Mouse (Mus musculus) forebrain, embryonic 13.5 days (tissue): ENCODE data around the gene Trmt61a. TPM values are rescaled to one million over a fixed set of nuclear protein-coding genes. Genes with fewer than 3 reads are reported as not detected.

Experiments used
- ATAC-seq: fragments of 200-750 bp; cut with Nextera tagmentation; 2 replicates; pipeline ENCODE4 v1.8.0; 2017
- H3K27ac ChIP-seq: fragments of 300-500 bp; sonication (generic); 2 replicates; pipeline ENCODE4 v1.5.1; 2015; ENCODE audit warnings: inconsistent platforms, mild to moderate bottlenecking, moderate library complexity
- H3K27me3 ChIP-seq: fragments of 300-500 bp; sonication (generic); 2 replicates; pipeline ENCODE4 v1.6.1; 2015; ENCODE audit warnings: mild to moderate bottlenecking, inconsistent platforms
- H3K36me3 ChIP-seq: fragments of 300-500 bp; sonication (generic); 2 replicates; pipeline ENCODE4 v1.6.1; 2015; ENCODE audit warnings: mild to moderate bottlenecking, inconsistent platforms; ENCODE audit not compliant: poor library complexity, severe bottlenecking
- H3K4me1 ChIP-seq: fragments of 300-500 bp; sonication (generic); 2 replicates; pipeline ENCODE4 v1.6.1; 2015; ENCODE audit warnings: inconsistent platforms
- H3K4me2 ChIP-seq: fragments of 300-500 bp; sonication (generic); 2 replicates; pipeline ENCODE4 v1.6.1; 2015; ENCODE audit warnings: inconsistent platforms, mild to moderate bottlenecking, moderate library complexity
- H3K4me3 ChIP-seq: fragments of 300-500 bp; sonication (generic); 2 replicates; pipeline ENCODE4 v1.5.1; 2015; ENCODE audit warnings: mild to moderate bottlenecking, inconsistent platforms
- H3K9ac ChIP-seq: fragments of 300-500 bp; sonication (generic); 2 replicates; pipeline ENCODE4 v1.6.1; 2015; ENCODE audit warnings: mild to moderate bottlenecking, inconsistent platforms
- H3K9me3 ChIP-seq: fragments of 300-500 bp; sonication (generic); replicated peaks from 2 replicates; pipeline ENCODE4 v1.6.1; 2016; ENCODE audit warnings: inconsistent platforms
- WGBS: fragments of 180-500 bp; shearing (Covaris S2); methylation state at CpG from one replicate; pipeline ENCODE4 v1.1.7; 2015; 5-methylcytosine and 5-hydroxymethylcytosine counted together
- polyA plus RNA-seq: library from polyadenylated mRNA; unstranded; fragments of >200 nt; fragmentation: Nextera tagmentation; extraction: Ambion mirVana; gene quantifications from 2 replicates; pipeline ENCODE4 v1.2.1, GENCODE M21; 2015

Trmt61a gene
- polyA plus RNA-seq, 1 experiment from 2014 or later: 10.7 TPM

DNA sequence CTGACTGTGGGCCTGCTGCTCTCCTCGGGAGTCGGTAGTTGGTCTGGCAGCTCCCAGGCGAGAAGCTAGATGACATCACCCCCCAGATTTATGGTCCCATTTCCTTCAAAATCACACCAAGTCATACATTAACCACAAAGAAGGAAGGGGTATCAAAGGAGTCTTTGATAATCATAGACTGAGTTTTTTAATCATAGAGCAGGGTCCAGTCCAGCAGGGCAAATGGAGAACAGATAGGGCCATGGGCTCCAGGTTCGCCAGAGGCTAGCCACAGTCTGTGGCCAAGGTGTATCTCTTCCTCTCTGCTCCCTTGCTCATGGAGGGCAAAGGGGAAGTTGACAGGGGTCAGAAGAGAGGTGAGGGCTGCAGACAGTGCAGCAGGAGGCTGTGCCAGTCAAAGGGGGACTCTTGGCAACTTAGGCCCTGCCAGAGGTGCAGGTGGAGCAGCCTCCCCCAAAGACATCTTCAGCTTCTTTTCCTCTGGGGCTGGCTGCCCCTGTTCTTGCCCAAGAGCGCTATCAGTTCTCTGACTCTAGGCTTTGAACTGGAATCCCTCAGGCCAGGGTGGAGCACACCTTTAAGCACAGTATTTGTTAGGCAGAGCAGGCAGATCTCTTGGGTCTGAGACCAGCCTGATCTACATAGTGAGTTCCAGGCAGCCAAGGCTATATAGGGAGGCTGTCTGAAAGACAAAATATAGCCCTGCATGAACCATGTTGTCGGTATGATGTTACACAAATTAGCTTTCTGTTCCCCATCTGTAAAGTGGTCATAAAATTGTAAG lies 1.9 kb upstream of the Trmt61a start:
- 85% methylated on average over 6 of the region's 6 CpGs for WGBS
- ATAC-seq: no peak

DNA sequence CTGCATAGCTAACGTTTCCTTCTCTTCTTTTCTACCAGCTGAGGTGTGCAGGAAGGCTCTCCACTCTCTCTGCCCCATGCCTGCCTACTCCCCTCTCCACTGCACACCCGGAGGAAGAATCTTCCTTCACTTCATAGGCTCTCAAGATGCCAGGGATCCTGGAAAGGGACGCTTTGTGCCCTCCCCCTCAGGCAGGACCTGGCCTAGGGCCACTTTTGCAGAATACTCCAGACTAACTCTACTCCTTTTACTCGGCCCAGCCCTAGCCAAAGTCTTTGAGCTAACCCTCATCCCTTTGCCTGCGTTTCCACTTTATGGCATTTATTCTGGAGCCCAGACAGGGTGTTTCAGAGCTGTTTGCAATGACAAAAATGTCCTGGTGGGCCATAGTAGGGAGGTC lies 484 bp upstream of the Trmt61a start:
- H3K4me2 ChIP-seq: peak overlapping the region; percentile 98
- peak overlapping the region; percentile 93 for H3K27ac ChIP-seq
- 16% methylated on average over 5 of the region's 5 CpGs for WGBS
- ATAC-seq: peak; percentile 26
- peak overlapping the region; percentile 80 for H3K9ac ChIP-seq
- H3K4me1 ChIP-seq: peaks cover 29% of the 10 kb centered on the region
- H3K4me3 ChIP-seq: peak overlapping the region; percentile 90
- H3K27me3 ChIP-seq: peaks cover 8% of the 10 kb centered on the region
- no peaks in the 10 kb centered on the region for H3K9me3 ChIP-seq
- peaks cover 21% of the 10 kb centered on the region for H3K36me3 ChIP-seq

More for the DNA sequence above, 1.9 kb upstream of the Trmt61a start:
- Histone ChIP-seq H3K4me3 (no peak overlapping the region), H3K4me1 (peaks cover 30% of the 10 kb centered on the region), H3K36me3 (peaks cover 10% of the 10 kb centered on the region), H3K4me2 (no peak overlapping the region), H3K9ac (no peak overlapping the region), H3K27ac (no peak overlapping the region), H3K9me3 (no peaks in the 10 kb centered on the region), H3K27me3 (peaks cover 8% of the 10 kb centered on the region)

DNA sequence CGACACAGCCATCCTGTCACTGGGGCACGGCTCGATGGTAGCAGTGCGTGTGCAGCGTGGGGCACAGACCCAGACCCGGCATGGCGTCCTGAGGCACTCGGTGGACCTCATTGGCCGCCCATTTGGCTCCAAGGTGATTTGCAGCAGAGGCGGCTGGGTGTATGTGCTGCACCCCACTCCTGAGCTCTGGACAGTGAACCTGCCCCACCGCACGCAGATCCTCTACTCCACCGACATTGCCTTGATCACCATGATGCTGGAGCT lies 697 bp downstream of the Trmt61a start:
- Histone ChIP-seq H3K27ac (no peak overlapping the region), H3K9me3 (no peaks in the 10 kb centered on the region), H3K27me3 (peaks cover 6% of the 10 kb centered on the region), H3K4me2 (peak overlapping the region; percentile 98), H3K9ac (peak overlapping the region; percentile 80), H3K4me1 (peaks cover 23% of the 10 kb centered on the region), H3K4me3 (peak overlapping the region; percentile 90), H3K36me3 (peaks cover 33% of the 10 kb centered on the region)
- no peak for ATAC-seq
- 5% methylated on average over 13 of the region's 13 CpGs for WGBS

DNA sequence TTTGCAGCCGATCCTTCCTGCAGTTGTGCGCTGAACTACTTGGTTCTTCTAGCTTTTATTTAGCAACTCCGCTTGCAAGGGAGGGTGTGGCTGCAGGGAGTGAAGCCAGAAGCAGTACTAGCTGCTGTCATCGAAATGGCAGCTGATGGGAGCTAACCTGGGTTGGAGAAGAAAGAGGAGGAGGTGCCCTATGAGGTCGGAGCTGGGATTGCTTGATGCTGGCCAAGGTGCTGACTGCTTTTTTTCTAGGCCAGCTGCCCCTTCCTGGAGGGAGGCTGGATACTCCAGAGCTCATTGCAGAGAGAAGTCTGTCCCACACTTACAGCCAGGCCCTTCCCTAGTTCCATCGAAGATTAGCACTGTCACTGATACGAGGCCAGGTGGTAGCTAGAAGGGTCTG lies 1.1 kb downstream of the Trmt61a start:
- H3K9ac ChIP-seq: peak overlapping the region; percentile 80
- peaks cover 2% of the 10 kb centered on the region for H3K27me3 ChIP-seq
- 58% methylated on average over 7 of the region's 7 CpGs for WGBS
- peak overlapping the region; percentile 98 for H3K4me2 ChIP-seq
- no peak for ATAC-seq
- H3K36me3 ChIP-seq: peaks cover 37% of the 10 kb centered on the region
- no peaks in the 10 kb centered on the region for H3K9me3 ChIP-seq
- no peak overlapping the region for H3K27ac ChIP-seq
- H3K4me3 ChIP-seq: peak overlapping the region; percentile 90
- peaks cover 23% of the 10 kb centered on the region for H3K4me1 ChIP-seq

DNA sequence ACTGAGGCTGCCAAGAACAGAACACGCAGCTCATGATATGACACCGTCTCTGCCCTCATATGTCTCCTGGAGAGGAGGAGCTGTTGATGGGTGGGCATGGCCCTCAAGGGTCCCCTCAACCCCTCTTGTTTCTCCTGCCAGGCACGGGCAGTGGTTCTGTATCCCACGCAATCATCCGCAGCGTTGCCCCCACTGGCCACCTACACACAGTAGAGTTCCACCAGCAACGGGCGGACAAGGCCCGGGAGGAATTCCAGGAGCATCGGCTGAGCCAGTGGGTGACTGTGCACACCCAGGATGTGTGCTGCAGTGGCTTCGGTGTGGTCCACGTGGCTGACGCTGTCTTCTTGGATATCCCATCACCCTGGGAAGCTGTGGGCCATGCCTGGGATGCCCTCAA lies 2.8 kb downstream of the Trmt61a start:
- Histone ChIP-seq H3K27ac (no peak overlapping the region), H3K4me2 (no peak overlapping the region), H3K9ac (no peak overlapping the region), H3K4me1 (peaks cover 23% of the 10 kb centered on the region), H3K4me3 (no peak overlapping the region), H3K27me3 (no peaks in the 10 kb centered on the region), H3K9me3 (no peaks in the 10 kb centered on the region), H3K36me3 (peaks cover 40% of the 10 kb centered on the region)
- 95% methylated on average over 13 of the region's 13 CpGs for WGBS
- ATAC-seq: no peak

DNA sequence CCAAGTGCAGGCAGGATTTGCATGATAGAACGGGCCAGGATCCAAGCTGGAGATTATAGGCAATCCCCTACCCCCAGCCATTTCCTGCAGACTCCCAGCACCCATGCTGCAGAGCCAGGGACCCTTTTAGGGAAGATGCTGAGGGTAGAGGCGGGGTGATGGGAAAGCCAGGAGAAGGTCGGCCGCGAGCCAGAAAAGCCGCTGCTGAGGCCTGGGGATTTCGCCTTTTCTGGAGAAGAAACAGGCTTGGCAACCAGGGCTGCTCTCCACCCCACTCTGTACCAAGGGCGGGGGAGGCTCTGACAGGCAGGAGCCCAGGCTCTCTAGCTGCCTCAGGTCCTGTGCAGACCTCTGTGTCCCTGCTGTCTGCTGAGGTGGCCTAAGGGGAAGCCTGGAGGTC lies 3.4 kb downstream of the Trmt61a start:
- WGBS: 90% methylated on average over 8 of the region's 8 CpGs
- Histone ChIP-seq H3K9ac (no peak overlapping the region), H3K9me3 (no peaks in the 10 kb centered on the region), H3K27me3 (no peaks in the 10 kb centered on the region), H3K4me2 (no peak overlapping the region), H3K36me3 (peaks cover 40% of the 10 kb centered on the region), H3K4me1 (peaks cover 23% of the 10 kb centered on the region), H3K4me3 (no peak overlapping the region), H3K27ac (no peak overlapping the region)
- ATAC-seq: no peak

DNA sequence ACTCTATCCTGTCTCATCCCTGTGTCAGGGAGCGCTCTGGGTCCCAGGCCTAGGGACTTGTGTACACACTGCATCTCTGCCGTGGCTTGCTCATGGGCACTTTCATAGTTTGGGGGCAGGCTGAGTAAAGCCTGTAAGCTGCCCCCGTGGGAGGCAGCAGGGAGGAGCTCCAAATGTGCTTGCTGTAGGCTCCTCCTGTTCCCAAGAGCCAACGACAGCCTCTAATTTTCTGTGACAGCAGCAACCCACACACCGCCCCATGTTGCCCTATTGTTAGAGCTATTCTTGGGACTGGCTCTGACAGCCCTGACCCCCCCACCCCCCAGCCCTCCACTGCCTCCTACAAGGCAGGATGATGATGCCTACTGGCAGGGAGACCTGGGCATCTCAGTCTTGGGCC lies 4.1 kb downstream of the Trmt61a start:
- H3K27ac ChIP-seq: no peak overlapping the region
- no peak for ATAC-seq
- H3K36me3 ChIP-seq: peaks cover 40% of the 10 kb centered on the region
- no peak overlapping the region for H3K9ac ChIP-seq
- H3K4me3 ChIP-seq: no peak overlapping the region
- H3K27me3 ChIP-seq: no peaks in the 10 kb centered on the region
- 81% methylated on average over 5 of the region's 5 CpGs for WGBS
- no peak overlapping the region for H3K4me2 ChIP-seq
- peaks cover 29% of the 10 kb centered on the region for H3K4me1 ChIP-seq
- H3K9me3 ChIP-seq: no peaks in the 10 kb centered on the region

DNA sequence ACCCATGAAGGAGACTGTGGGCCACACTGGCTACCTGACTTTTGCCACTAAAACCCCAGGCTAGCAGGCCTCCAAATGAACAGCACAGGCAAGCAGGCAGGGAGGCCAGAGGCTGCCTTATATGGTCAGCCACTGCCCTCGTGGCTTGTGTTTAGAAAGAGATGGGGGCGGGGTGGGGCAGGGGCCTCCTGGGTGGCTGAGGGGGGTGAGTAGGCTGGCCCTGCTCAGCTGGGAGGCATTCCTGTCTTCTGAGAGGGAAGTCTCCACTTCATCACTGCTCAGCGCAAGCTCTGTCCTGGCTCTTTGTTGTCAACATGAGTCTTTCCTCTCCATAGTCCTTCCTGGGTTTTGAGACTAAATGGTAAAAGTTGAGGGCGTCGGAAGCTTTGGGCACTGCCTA lies 4.9 kb downstream of the Trmt61a start:
- no peak overlapping the region for H3K9ac ChIP-seq
- no peak for ATAC-seq
- H3K27me3 ChIP-seq: no peaks in the 10 kb centered on the region
- no peak overlapping the region for H3K27ac ChIP-seq
- no peak overlapping the region for H3K4me3 ChIP-seq
- H3K4me1 ChIP-seq: peaks cover 29% of the 10 kb centered on the region
- WGBS: 63% methylated on average over 5 of the region's 5 CpGs
- H3K4me2 ChIP-seq: no peak overlapping the region
- H3K36me3 ChIP-seq: peaks cover 40% of the 10 kb centered on the region
- no peaks in the 10 kb centered on the region for H3K9me3 ChIP-seq

DNA sequence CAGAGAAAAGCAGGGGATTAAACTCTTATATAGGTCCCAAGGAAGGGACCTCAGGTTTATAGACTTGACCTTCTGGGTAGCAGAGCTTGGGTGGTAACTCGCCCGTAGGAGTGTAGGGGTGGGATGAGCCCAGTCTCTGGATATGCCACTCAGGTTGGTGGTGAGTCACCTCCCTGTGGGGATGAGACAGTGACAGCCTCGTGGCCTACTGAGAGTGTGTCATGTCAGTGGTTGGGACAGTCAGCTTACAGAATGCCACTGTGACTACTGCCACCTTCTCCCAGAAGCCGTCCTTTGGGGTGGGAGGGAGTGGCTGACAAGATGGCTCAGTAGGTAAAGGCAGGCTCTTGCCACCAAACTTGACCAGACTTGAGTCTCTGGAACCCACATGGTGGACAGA lies 8.5 kb downstream of the Trmt61a start:
- H3K9me3 ChIP-seq: no peaks in the 10 kb centered on the region
- H3K4me2 ChIP-seq: no peak overlapping the region
- H3K27me3 ChIP-seq: no peaks in the 10 kb centered on the region
- H3K27ac ChIP-seq: peak overlapping the region; percentile 92
- no peak overlapping the region for H3K4me3 ChIP-seq
- peaks cover 42% of the 10 kb centered on the region for H3K4me1 ChIP-seq
- peaks cover 29% of the 10 kb centered on the region for H3K36me3 ChIP-seq
- ATAC-seq: no peak
- H3K9ac ChIP-seq: 0 out of 2 replicates have a peak overlapping the region, but pooled peaks have one; percentile 27
- WGBS: 90% methylated on average over 4 of the region's 4 CpGs

DNA sequence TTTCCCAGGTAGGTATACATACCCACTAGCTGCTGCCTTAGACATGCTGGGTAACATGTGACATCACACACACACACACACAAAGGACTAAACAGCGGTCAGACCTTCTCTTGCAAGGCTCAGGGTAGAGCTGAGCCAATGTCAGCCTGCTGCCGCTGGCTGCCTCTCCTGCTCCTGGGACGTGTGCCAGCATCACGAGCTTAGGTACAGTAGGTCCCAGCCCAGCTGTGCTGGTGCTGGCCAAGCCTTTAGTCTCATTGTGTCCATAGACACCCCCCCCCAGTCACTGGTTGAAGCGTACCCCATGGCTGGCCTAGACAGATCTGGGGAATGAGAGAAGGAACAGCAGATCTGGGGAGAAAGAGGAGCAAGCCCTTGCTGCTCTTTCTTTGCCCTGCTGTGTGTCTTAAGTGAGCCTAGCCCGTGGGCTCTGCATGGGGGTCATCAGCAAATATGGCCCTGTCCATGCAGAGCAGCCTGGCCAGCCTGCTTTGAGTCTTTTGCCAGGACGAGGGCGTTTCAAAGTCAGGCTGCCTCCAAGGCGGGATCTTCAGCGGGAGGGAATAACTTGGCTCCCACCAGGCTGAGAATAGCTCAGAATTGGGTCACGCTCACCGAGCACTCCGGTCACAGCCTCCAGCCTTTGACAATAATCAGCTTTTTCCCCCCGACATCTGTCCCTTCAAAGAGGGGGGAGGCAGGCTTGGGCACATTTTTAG lies 9.6 kb downstream of the Trmt61a start:
- peak overlapping the region; percentile 20 for H3K4me2 ChIP-seq
- 17% methylated on average over 14 of the region's 14 CpGs for WGBS

DNA sequence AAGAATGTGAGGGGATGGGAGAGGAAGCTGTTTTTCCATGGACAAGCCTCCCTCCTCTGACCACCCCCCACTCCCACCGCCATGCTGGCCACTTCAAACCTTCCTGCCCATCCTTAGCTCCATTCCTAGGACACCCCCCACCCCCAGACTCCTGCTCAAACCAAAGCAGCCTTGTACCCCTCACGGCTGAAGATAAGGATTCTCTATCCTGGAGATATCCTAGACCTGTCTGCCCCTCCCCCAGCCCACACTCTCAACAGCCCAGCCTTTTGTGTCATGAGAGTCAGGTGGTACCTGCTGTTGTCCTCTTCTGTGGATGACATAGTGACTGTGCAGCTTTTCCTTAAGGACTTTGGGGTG lies 10.1 kb downstream of the Trmt61a start:
- ATAC-seq: no peak
- 40% methylated on average over 2 of the region's 2 CpGs for WGBS
- H3K9me3 ChIP-seq: no peaks in the 10 kb centered on the region
- H3K27ac ChIP-seq: peak overlapping the region; percentile 92
- H3K4me3 ChIP-seq: no peak overlapping the region
- peaks cover 59% of the 10 kb centered on the region for H3K4me1 ChIP-seq
- H3K9ac ChIP-seq: peak overlapping the region; percentile 43
- H3K27me3 ChIP-seq: no peaks in the 10 kb centered on the region
- H3K4me2 ChIP-seq: peak overlapping the region; percentile 20; the same call in 1 of the 2 replicates
- H3K36me3 ChIP-seq: peaks cover 13% of the 10 kb centered on the region

More for the DNA sequence above, 9.6 kb downstream of the Trmt61a start:
- no peak overlapping the region for H3K4me3 ChIP-seq
- peak; percentile 79 for ATAC-seq
- H3K27me3 ChIP-seq: no peaks in the 10 kb centered on the region
- H3K4me1 ChIP-seq: peaks cover 53% of the 10 kb centered on the region
- no peaks in the 10 kb centered on the region for H3K9me3 ChIP-seq
- H3K9ac ChIP-seq: peak overlapping the region; percentile 43
- peaks cover 18% of the 10 kb centered on the region for H3K36me3 ChIP-seq
- peak overlapping the region; percentile 92 for H3K27ac ChIP-seq

DNA sequence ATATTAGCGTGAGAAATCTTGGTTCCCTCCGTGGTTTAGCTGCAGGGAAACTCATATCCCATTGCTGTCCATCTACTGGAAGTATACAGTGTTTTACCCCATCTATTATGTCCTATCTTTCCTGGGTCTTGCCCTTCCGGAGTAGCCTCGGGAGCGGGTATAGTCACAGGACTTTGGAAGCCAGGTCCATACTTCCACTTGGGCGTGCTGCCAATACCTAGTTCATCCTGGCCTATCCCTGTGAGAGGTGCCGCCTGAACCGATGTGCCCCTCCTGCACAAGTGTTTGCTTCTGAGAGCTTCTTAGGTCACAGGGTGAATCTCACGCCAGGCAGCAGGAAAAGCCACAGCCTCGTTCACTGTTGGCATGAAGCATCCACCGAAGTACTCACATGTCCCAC lies 11.5 kb downstream of the Trmt61a start:
- Histone ChIP-seq H3K4me1 (peaks cover 73% of the 10 kb centered on the region), H3K4me2 (no peak overlapping the region)
- WGBS: 84% methylated on average over 11 of the region's 11 CpGs

More for the DNA sequence above, 11.5 kb downstream of the Trmt61a start:
- no peaks in the 10 kb centered on the region for H3K9me3 ChIP-seq
- H3K27me3 ChIP-seq: no peaks in the 10 kb centered on the region
- no peak for ATAC-seq
- H3K36me3 ChIP-seq: no peaks in the 10 kb centered on the region
- H3K9ac ChIP-seq: no peak overlapping the region
- H3K27ac ChIP-seq: 0 out of 2 replicates have a peak overlapping the region, but pooled peaks have one; percentile 48
- no peak overlapping the region for H3K4me3 ChIP-seq
